ENCODE assay signal across 16 mouse cellular contexts in genomic region chr9:27303571-27304484, GRCm38 (mm10). TPM values are rescaled to one million over a fixed set of nuclear protein-coding genes. Genes with fewer than 3 reads are reported as not detected.
DNase-seq lines count a peak whose midpoint lies in the region; ATAC-seq lines count a peak whose summit lies in the region.
"Had no signal": no experiment of that assay in that cellular context is flagged by ENCODE, and none has a peak within 500 bp of the region (broad histone marks: within the 10 kb centered on the region; RNA-seq: fewer than 3 reads in every experiment).

No protein-coding gene starts in this region.

- H3K27me3 ChIP-seq in midbrain, embryonic 11.5 days (ENCODE audit: control insufficient read depth, insufficient read depth, low read length): peaks cover 11% of the 10 kb centered on the region
- H3K27me3 ChIP-seq in midbrain, embryonic 15.5 days (replicated peaks): 0 out of 2 replicates have a peak, but pooled peaks cover 3% of the 10 kb centered on the region
- no peaks in the 10 kb centered on the region for H3K27me3 ChIP-seq in hindbrain, embryonic 15.5 days
- H3K27me3 ChIP-seq: Patski had no signal

- H3K27ac ChIP-seq in midbrain, embryonic 11.5 days (ENCODE audit: low read depth, low read length): no peak overlapping the region
- H3K27ac ChIP-seq in midbrain, embryonic 15.5 days: no peak overlapping the region; the same call in 1 of the 2 replicates
- no peak overlapping the region for H3K27ac ChIP-seq in hindbrain, embryonic 15.5 days (replicated peaks)
- H3K27ac ChIP-seq: embryonic facial prominence, embryonic 13.5 days; limb, embryonic 12.5 days; liver, embryonic 15.5 days had no signal

- no peaks in the 10 kb centered on the region for H3K36me3 ChIP-seq in midbrain, embryonic 11.5 days (ENCODE audit: control insufficient read depth, insufficient read depth, low read length)
- H3K36me3 ChIP-seq in midbrain, embryonic 15.5 days (replicated peaks): no peaks in the 10 kb centered on the region
- H3K36me3 ChIP-seq in hindbrain, embryonic 15.5 days: no peaks in the 10 kb centered on the region
- H3K36me3 ChIP-seq: embryonic facial prominence, embryonic 13.5 days; heart, embryonic 15.5 days; limb, embryonic 12.5 days; liver, embryonic 15.5 days had no signal

- no peak overlapping the region for H3K4me2 ChIP-seq in midbrain, embryonic 11.5 days
- no peak overlapping the region for H3K4me2 ChIP-seq in midbrain, embryonic 15.5 days
- H3K4me2 ChIP-seq in hindbrain, embryonic 15.5 days: peak overlapping the region; percentile 80
- H3K4me2 ChIP-seq: embryonic facial prominence, embryonic 13.5 days; heart, embryonic 15.5 days; limb, embryonic 12.5 days; liver, embryonic 15.5 days had no signal

- no peaks in the 10 kb centered on the region for H3K9me3 ChIP-seq in midbrain, embryonic 11.5 days (ENCODE audit: control insufficient read depth, low read length)
- H3K9me3 ChIP-seq in midbrain, embryonic 15.5 days: no peaks in the 10 kb centered on the region
- H3K9me3 ChIP-seq in hindbrain, embryonic 15.5 days: no peaks in the 10 kb centered on the region
- H3K9me3 ChIP-seq: embryonic facial prominence, embryonic 13.5 days; heart, embryonic 15.5 days; limb, embryonic 12.5 days; liver, embryonic 15.5 days had no signal

- no peak overlapping the region for H3K9ac ChIP-seq in midbrain, embryonic 11.5 days (ENCODE audit: low read length)
- no peak overlapping the region for H3K9ac ChIP-seq in midbrain, embryonic 15.5 days
- peak overlapping the region; percentile 32 for H3K9ac ChIP-seq in hindbrain, embryonic 15.5 days
- H3K9ac ChIP-seq: embryonic facial prominence, embryonic 13.5 days; heart, embryonic 15.5 days; limb, embryonic 12.5 days; liver, embryonic 15.5 days had no signal

- DNase-seq in cerebellum, adult 11-12 months: peak; percentile 56
- no peak for DNase-seq in cerebellum, adult 9-10 months
- DNase-seq in midbrain, embryonic 11.5 days (ENCODE audit: low spot score, missing footprints): peak; percentile 81
- peak; percentile 71 for DNase-seq in retina, embryonic 14.5 days (ENCODE audit: low spot score)
- DNase-seq in spleen, adult 12 weeks (ENCODE audit: low spot score): no peak
- no peak for DNase-seq in liver
- DNase-seq: lung, postnatal 10 days; thymus, postnatal 25 days had no signal

- peaks cover 34% of the 10 kb centered on the region for H3K4me1 ChIP-seq in midbrain, embryonic 11.5 days (ENCODE audit: control insufficient read depth, insufficient read depth, low read length)
- peaks cover 79% of the 10 kb centered on the region for H3K4me1 ChIP-seq in midbrain, embryonic 15.5 days
- peaks cover 93% of the 10 kb centered on the region for H3K4me1 ChIP-seq in hindbrain, embryonic 15.5 days (replicated peaks)

- no peak overlapping the region for H3K4me3 ChIP-seq in midbrain, embryonic 11.5 days (ENCODE audit: low read depth, low read length)
- no peak overlapping the region for H3K4me3 ChIP-seq in midbrain, embryonic 15.5 days
- no peak overlapping the region for H3K4me3 ChIP-seq in hindbrain, embryonic 15.5 days
- H3K4me3 ChIP-seq: embryonic facial prominence, embryonic 13.5 days; heart, embryonic 15.5 days; limb, embryonic 12.5 days; liver, embryonic 15.5 days; megakaryocyte, embryonic 14.5 days had no signal

- 60% methylated on average over 17 of the region's 17 CpGs for WGBS in midbrain, embryonic 11.5 days
- WGBS in midbrain, embryonic 15.5 days: 68% methylated on average over 17 of the region's 17 CpGs
- WGBS in hindbrain, embryonic 15.5 days: 55% methylated on average over 17 of the region's 17 CpGs

- ATAC-seq in midbrain, embryonic 11.5 days (ENCODE audit: low FRiP score): no peak
- no peak for ATAC-seq in midbrain, embryonic 15.5 days (replicated peaks)
- ATAC-seq in hindbrain, embryonic 15.5 days (ENCODE audit: low FRiP score, low read depth): no peak
- ATAC-seq: Patski had no signal

RNA-seq across cellular contexts. Expression of gene Igsf9b, which starts 4.8 kb away (rescaled TPM):
- 4.2 and 5.2 TPM in 2 replicates for polyA plus RNA-seq in midbrain, embryonic 11.5 days (2014; fragmentation: Nextera tagmentation; extraction: Ambion mirVana)
- 22.7 and 23.1 TPM in 2 replicates for polyA plus RNA-seq in midbrain, embryonic 15.5 days (2015; fragmentation: Nextera tagmentation; extraction: Ambion mirVana)
- 23.2 and 25.4 TPM in 2 replicates for polyA plus RNA-seq in hindbrain, embryonic 15.5 days (2015; fragmentation: Nextera tagmentation; extraction: Ambion mirVana)

Comparison
In these comparisons a context has a peak if more than half of its experiments do, and no peak if none do; other contexts are left out.
1. DNase-seq: peak in cerebellum, adult 11-12 months (single experiment), midbrain, embryonic 11.5 days (single experiment) and retina, embryonic 14.5 days (single experiment); none in cerebellum, adult 9-10 months (single experiment), spleen, adult 12 weeks (single experiment) and liver (single experiment).